Mouse (Mus musculus): ENCODE results near the gene Ddx10. TPM values are rescaled to one million over a fixed set of nuclear protein-coding genes. Genes with fewer than 3 reads are reported as not detected.
"Not testable (repeated sequence)": the region's sequence is repeated elsewhere in the genome, so short reads cannot be mapped to it uniquely, and the experiment has no call there.

Ddx10 gene
- total RNA-seq, 2 experiments from 2014 or later = 14.0 to 17.0 TPM

DNA sequence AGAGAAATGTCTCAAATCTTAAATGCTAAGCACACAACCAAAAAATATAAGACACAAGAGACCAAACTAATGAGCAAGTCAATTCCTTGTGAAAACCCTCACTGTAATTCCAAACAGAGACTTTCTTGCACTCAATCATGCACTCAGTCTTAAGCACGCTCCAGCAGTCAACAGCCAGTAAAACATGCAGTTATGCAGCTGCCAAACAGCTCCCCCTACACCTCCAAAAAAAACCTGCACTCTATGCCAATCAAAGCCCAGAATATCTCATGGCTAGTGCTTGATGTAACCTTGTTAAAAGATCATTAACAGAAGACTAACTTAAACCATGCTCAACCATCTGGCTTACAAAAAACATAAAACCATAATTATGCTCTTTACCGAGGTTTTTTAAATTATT is 74.6 kb downstream of the Ddx10 start:
- no peak for DNase-seq (ENCODE audit: low spot score in 2 of 2)

GRCm38 (mm10) chr9:53144266-53144665 is 103.6 kb downstream of the Ddx10 start:
- DNase-seq (ENCODE audit: low spot score in 2 of 2) = peak in 1 of 2 experiments; percentile 16

DNA sequence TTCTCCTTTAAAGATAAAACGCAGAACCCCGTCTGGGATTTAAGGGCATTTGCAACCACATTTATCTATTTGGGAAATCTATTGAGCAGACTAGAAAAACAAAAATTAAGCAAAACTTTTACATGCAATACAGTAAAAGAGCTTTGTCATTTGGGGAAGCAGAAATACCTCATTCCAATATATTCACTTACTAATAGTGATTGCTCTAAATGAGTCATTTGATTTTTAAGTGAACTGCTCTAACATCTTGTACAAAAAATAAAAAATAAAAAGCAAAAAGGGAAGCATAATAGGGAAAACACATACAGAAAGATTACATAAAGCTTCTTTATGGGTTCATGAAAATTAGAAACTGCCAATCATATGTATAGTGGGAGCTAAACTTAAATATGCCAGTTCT is 104.3 kb downstream of the Ddx10 start:
- DNase-seq (ENCODE audit: low spot score in 2 of 2) = no peak

- DNase-seq (ENCODE audit: low spot score in 2 of 2) = not testable (repeated sequence)
These were observed 105.4 kb downstream of the Ddx10 start for GRCm38 (mm10) chr9:53142424-53142823.

GRCm38 (mm10) chr9:53140610-53141165 is 107.2 kb downstream of the Ddx10 start:
- DNase-seq (ENCODE audit: low spot score in 2 of 2) = no peak

- DNase-seq (ENCODE audit: low spot score in 2 of 2) = no peak
These were observed 115.0 kb downstream of the Ddx10 start for GRCm38 (mm10) chr9:53132826-53133225.

DNA sequence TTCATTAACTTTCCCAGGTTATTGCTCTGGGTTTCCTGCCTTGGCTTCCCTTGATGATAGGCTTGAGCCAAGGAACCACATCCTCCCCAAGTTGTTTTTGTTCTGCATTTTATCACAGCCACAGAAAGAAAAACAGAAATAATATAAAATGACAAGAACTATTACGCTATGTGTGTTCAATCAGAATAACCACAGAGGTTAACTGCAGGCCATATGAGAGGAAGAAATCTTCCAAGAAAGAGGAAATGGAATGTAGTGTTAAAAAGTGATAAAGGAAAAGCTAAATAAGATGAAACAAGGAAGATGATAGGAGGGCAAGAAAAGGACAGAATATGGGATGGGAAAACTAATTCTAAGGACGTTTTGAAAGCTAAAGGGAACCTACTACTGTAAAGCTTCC is 117.4 kb downstream of the Ddx10 start:
- DNase-seq (ENCODE audit: low spot score in 2 of 2) = no peak

- DNase-seq (ENCODE audit: low spot score in 2 of 2) = no peak
These were observed 146.8 kb downstream of the Ddx10 start for GRCm38 (mm10) chr9:53101103-53101502.

DNA sequence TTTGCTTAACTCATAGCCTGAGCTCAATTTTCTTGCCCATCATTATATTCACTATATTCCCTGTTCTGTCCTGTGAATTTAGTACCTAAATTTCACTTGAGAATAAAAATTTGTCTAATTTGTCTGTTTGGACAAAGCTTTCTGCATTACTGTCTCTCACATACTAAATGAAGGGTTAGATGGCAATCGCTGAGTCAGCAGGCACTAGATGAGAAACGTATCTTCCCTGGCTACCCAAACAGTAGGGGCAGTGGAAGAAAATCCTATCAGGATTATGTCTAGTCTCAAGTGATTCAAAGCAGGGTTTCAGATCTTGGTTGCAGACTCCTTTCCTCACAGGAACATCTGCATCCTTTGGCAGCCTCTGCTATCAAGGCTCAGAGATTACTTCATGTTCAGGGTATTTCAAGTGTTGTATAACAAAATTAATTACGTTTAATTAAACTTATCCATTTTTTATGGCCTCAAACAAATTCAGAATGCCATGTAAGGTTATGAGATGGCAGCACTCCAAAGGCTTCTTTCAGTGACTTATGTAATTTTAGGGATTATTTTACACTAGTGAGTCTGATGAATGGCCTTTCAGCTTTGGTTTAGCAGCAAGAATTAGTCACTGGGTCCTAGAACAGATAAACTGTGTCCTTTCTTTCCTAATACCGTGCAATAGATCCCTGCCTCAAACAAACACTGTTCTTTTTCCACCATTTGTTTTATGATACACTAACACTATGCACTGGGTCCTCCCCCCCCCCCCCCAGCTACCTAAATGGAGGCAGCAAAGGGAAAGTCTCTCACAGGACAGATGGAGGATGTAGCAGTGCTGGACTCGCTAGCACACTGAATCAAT is 152.3 kb downstream of the Ddx10 start:
- DNase-seq (ENCODE audit: low spot score in 2 of 2) = no peak

DNA sequence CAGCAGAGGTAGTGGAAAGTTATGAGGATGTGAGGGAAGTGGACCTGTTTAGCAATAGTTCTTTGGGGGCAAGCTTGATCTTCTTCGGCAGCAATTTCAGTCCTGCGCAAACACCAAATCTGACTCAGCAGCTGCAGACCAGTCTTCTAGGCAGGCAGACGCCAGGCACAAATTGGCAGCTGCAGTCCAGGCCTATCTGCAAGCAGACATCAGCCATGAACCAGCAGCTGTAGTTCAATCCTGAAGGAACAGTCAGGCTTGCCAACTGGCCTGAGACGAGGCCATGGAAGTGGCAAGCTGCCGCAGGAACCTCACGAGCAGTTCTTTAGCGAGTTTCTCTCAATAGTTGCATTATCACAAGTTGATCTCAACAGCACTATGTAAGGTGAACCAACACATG is 153.3 kb downstream of the Ddx10 start:
- DNase-seq (ENCODE audit: low spot score in 2 of 2) = no peak

GRCm38 (mm10) chr9:53077626-53078025 is 170.2 kb downstream of the Ddx10 start:
- DNase-seq (ENCODE audit: low spot score in 2 of 2) = no peak

DNA sequence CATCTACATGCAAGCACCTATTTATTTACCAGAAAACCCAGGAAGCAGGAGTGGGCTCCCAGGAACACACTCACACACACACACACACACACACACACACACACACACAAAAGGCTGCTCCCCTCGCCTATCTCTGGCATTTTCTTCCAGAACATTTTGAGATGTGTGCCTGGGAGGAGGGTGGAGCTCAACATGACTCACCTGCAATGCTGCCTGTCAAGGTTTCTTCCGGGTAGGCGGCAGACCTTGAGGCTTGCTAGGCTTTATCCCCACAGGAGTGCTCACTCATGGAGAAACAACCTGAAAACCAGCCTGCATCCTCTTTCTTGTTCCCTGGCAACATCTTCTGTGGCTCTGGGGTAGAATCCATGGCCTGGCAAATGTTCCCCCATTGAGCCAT is 171.9 kb downstream of the Ddx10 start:
- DNase-seq (ENCODE audit: low spot score in 2 of 2) = no peak

GRCm38 (mm10) chr9:53074443-53074842 is 173.4 kb downstream of the Ddx10 start:
- no peak for DNase-seq (ENCODE audit: low spot score in 2 of 2)

DNA sequence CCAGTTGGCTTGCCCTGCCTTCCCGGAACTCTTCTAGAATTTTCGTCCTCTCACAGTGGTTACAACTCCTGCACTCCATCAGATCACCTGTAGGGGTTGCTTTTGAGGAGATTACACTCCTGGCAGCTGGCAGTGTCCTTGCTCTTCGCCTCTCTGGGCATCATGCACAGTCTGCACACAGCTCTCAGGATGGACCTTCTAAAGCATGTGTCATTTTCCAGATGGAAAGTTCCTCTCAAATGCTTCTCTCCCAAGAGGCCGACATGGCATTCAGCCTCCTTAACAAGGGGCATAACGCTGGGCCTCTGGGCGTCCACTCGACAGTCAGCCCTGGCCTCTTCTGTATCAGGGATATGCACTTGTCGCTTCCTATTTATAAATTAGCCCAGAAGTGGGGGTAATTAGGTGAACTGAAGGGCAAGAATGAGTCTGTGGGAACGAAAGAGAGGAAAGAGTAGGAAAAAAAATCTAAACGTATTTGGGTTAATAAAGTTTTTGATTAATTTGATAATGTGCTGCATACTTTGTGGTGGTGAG is 174.2 kb downstream of the Ddx10 start:
- no peak for DNase-seq (ENCODE audit: low spot score in 2 of 2)

DNA sequence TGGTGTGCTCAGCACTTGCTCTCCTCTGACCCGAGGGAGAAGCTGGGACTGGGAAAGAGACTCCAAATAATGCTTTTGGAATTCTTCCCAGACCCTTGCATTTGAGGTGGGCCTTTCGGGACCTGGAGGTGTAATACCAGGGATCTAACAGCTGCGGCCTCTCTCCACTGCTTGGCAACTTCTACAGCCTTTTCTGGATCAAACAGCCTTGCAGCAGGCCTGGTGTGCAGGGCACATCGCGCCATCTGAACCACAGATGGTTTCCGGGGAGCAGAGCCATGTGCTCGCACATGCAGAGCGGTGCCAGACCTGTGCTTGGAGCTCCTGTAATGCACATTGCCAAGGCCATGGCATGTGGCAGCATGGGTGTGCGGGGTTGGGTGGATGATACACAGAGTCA is 175.8 kb downstream of the Ddx10 start:
- DNase-seq (ENCODE audit: low spot score in 2 of 2) = no peak

GRCm38 (mm10) chr9:53070875-53071524 is 176.9 kb downstream of the Ddx10 start:
- DNase-seq (ENCODE audit: low spot score in 2 of 2) = no peak

DNA sequence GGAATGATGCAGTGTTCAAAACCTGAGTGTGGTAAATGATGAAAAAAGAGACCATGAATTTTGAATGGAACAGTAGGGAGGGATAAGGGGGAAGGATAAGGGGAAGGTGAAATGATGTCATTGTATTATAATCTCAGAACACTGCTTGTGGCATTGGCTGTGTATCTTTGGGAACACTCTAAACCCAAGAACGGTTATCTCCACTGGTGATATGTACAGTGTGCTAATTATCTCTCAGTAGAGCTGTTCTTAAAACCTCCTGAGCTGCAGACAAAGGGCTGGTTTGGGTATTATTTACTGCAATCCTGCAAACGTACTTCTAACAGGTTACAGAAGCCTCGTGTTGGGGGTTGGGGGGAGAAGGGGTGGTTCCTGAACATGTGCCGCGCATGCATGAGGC is 179.7 kb downstream of the Ddx10 start:
- no peak for DNase-seq (ENCODE audit: low spot score in 2 of 2)

- DNase-seq (ENCODE audit: low spot score in 2 of 2) = no peak
These were observed 181.4 kb downstream of the Ddx10 start for GRCm38 (mm10) chr9:53066428-53066827.

GRCm38 (mm10) chr9:53065028-53065427 is 182.8 kb downstream of the Ddx10 start:
- no peak for DNase-seq (ENCODE audit: low spot score in 2 of 2)

DNA sequence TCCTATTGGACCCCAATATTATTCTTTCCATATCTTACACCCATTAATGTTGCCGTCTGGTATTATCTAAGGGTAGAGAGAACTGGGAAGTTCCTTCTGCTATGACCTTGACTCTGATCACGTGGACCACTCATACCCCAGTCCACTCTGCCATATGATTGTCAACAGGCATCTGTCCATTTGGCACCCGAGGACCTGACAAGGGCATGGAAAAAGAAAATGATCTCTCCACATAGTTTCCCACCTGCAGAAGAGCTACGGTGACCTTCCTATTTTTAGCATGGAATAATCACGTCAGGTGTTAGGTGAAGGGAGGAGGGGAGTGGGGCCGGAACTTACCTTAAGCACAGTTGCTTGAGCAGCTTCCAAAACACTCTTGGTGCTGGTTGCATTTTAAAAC is 183.3 kb downstream of the Ddx10 start:
- no peak for DNase-seq (ENCODE audit: low spot score in 2 of 2)

GRCm38 (mm10) chr9:53055306-53055705 is 192.5 kb downstream of the Ddx10 start:
- DNase-seq (ENCODE audit: low spot score in 2 of 2) = no peak

All from gastrocnemius, postnatal 4 days (tissue).